Mouse (Mus musculus) spleen, postnatal 14 days (tissue): ENCODE data around the gene Coq4.

Source experiments
- DNase-seq, 2 experiments: peaks; one replicate each; pipeline ENCODE4 v3.0.0; 2021 to 2022; ENCODE audit warnings: low spot score in 2 of 2

Gene Coq4

DNA sequence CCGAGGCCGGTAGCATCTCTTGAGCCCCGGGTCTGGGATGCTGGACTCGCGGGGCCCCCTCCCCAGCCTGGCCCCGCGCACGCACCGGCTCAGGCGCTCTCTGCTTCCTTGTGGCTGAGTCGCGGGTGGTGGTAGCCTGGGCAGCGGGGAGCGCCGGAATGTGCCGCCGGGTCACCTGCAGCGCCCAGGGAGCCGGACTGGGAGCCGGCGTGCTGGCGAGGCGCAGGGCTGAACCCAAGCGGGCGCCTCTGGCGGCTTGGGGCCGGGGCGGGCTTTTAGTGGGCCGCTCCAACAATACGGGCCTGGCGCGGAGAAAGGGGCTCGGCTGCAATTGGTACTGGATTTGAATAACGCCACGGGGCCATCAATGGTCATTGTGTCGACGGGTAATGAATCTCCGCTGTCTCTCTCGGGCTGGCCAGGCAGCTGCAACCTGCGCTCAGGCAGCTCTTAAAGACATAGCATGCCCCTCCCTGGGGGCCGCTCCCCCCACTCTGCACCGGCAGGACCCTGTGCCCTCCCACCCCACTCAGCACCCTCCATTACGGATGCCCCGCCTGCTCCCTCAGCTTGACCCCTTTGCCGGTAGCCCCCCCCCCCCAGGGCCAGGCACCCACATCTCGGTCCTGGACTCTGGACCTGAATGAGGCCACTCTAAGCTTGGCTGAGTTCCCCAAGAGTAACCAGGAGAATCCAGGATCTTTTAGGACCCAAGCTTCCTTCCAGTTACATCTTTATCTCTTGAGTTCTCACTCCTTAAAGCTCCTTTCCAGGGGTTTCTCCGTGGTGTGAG, 59.0 kb downstream of the Coq4 start:
- DNase-seq = no peak

DNA sequence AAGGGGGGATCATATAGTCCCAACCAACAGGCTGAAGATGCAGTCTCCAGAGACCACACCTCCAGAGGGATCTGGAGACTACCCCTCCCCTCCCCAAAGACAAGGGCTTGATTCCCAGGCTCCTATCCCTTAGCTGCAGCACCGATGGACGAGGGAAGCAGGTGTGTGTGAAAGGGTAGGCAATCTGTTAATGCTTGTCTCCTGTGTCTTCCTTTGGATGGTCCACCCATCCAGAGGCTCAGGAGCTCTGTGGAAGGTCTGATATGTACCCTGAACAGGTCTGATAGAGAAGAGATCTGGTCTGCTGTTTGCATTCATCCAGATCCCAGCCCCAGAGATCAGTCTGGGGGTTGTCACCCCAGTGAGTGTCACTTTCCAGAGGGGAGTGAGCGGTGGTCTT, 59.6 kb downstream of the Coq4 start:
- DNase-seq = no peak
